Mouse (Mus musculus): ENCODE results near the gene Tgfbr3l. TPM values are rescaled to one million over a fixed set of nuclear protein-coding genes. Genes with fewer than 3 reads are reported as not detected.

The Tgfbr3l gene
- polyA plus RNA-seq, 1 experiment, result 18.2 TPM

- TF ChIP-seq POLR2A (IDR thresholded peaks at IDR 0.05; ENCODE audit: control insufficient read depth, low read depth, low read length), result no peak
- 0 out of 2 replicates have a peak, but pooled peaks have one; percentile 3 for TF ChIP-seq CTCF (IDR thresholded peaks at IDR 0.05; ENCODE audit: control insufficient read depth, insufficient read depth, insufficient replicate concordance, low read depth, low read length)
- Histone ChIP-seq H3K27ac (ENCODE audit: control insufficient read depth, insufficient read depth, low read depth, low read length) (no peak overlapping the region), H3K4me1 (ENCODE audit: control insufficient read depth, insufficient read depth, low read length) (peaks cover 11% of the 10 kb centered on the region), H3K4me3 (ENCODE audit: control insufficient read depth, low read depth, low read length) (no peak overlapping the region; the same call in 1 of the 2 replicates), H3K27me3 (ENCODE audit: control insufficient read depth, insufficient read depth, low read length) (no peaks in the 10 kb centered on the region), H3K36me3 (ENCODE audit: control insufficient read depth, insufficient read depth, low read length) (no peaks in the 10 kb centered on the region)
Measured at GRCm38 (mm10) chr8:4226323-4226722, 21.7 kb upstream of the Tgfbr3l start.

GRCm38 (mm10) chr8:4226739-4227347 is 21.2 kb upstream of the Tgfbr3l start, which contains the start of gene Lrrc8e:
Gene Lrrc8e, plus strand, starts transcription at chr8:4226827.
- Histone ChIP-seq H3K4me1 (ENCODE audit: control insufficient read depth, insufficient read depth, low read length) (peaks cover 11% of the 10 kb centered on the region), H3K4me3 (ENCODE audit: control insufficient read depth, low read depth, low read length) (peak within 1 kb of the TSS; percentile 5; the same call in 1 of the 2 replicates), H3K27me3 (ENCODE audit: control insufficient read depth, insufficient read depth, low read length) (no peaks in the 10 kb centered on the region), H3K27ac (ENCODE audit: control insufficient read depth, insufficient read depth, low read depth, low read length) (no peak within 1 kb of the TSS), H3K36me3 (ENCODE audit: control insufficient read depth, insufficient read depth, low read length) (no peaks in the 10 kb centered on the region)
- TF ChIP-seq CTCF (IDR thresholded peaks at IDR 0.05; ENCODE audit: control insufficient read depth, insufficient read depth, insufficient replicate concordance, low read depth, low read length) (no peak), POLR2A (IDR thresholded peaks at IDR 0.05; ENCODE audit: control insufficient read depth, low read depth, low read length) (no peak)

- H3K27ac ChIP-seq (ENCODE audit: control insufficient read depth, insufficient read depth, low read depth, low read length), result no peak overlapping the region
- no peak for TF ChIP-seq POLR2A (IDR thresholded peaks at IDR 0.05; ENCODE audit: control insufficient read depth, low read depth, low read length)
- TF ChIP-seq CTCF (IDR thresholded peaks at IDR 0.05; ENCODE audit: control insufficient read depth, insufficient read depth, insufficient replicate concordance, low read depth, low read length), result no peak
Measured at GRCm38 (mm10) chr8:4227919-4228318, 20.1 kb upstream of the Tgfbr3l start.

GRCm38 (mm10) chr8:4229784-4230183 is 18.2 kb upstream of the Tgfbr3l start:
- H3K27ac ChIP-seq (ENCODE audit: control insufficient read depth, insufficient read depth, low read depth, low read length), result no peak overlapping the region
- H3K4me3 ChIP-seq (ENCODE audit: control insufficient read depth, low read depth, low read length), result no peak overlapping the region
- H3K4me1 ChIP-seq (ENCODE audit: control insufficient read depth, insufficient read depth, low read length), result peaks cover 11% of the 10 kb centered on the region
- no peaks in the 10 kb centered on the region for H3K27me3 ChIP-seq (ENCODE audit: control insufficient read depth, insufficient read depth, low read length)
- no peak for TF ChIP-seq POLR2A (IDR thresholded peaks at IDR 0.05; ENCODE audit: control insufficient read depth, low read depth, low read length)
- TF ChIP-seq CTCF (IDR thresholded peaks at IDR 0.05; ENCODE audit: control insufficient read depth, insufficient read depth, insufficient replicate concordance, low read depth, low read length), result no peak
- H3K36me3 ChIP-seq (ENCODE audit: control insufficient read depth, insufficient read depth, low read length), result no peaks in the 10 kb centered on the region

More at GRCm38 (mm10) chr8:4227919-4228318, 20.1 kb upstream of the Tgfbr3l start:
- peaks cover 11% of the 10 kb centered on the region for H3K4me1 ChIP-seq (ENCODE audit: control insufficient read depth, insufficient read depth, low read length)
- H3K27me3 ChIP-seq (ENCODE audit: control insufficient read depth, insufficient read depth, low read length), result no peaks in the 10 kb centered on the region
- H3K4me3 ChIP-seq (ENCODE audit: control insufficient read depth, low read depth, low read length), result no peak overlapping the region
- no peaks in the 10 kb centered on the region for H3K36me3 ChIP-seq (ENCODE audit: control insufficient read depth, insufficient read depth, low read length)

- peaks cover 11% of the 10 kb centered on the region for H3K4me1 ChIP-seq (ENCODE audit: control insufficient read depth, insufficient read depth, low read length)
- TF ChIP-seq CTCF (IDR thresholded peaks at IDR 0.05; ENCODE audit: control insufficient read depth, insufficient read depth, insufficient replicate concordance, low read depth, low read length), result no peak
- no peak overlapping the region for H3K27ac ChIP-seq (ENCODE audit: control insufficient read depth, insufficient read depth, low read depth, low read length)
- H3K36me3 ChIP-seq (ENCODE audit: control insufficient read depth, insufficient read depth, low read length), result no peaks in the 10 kb centered on the region
- H3K27me3 ChIP-seq (ENCODE audit: control insufficient read depth, insufficient read depth, low read length), result no peaks in the 10 kb centered on the region
- no peak overlapping the region for H3K4me3 ChIP-seq (ENCODE audit: control insufficient read depth, low read depth, low read length)
Measured at GRCm38 (mm10) chr8:4230612-4231351, 17.2 kb upstream of the Tgfbr3l start.

GRCm38 (mm10) chr8:4237814-4238433 is 10.1 kb upstream of the Tgfbr3l start:
- TF ChIP-seq POLR2A (IDR thresholded peaks at IDR 0.05; ENCODE audit: control insufficient read depth, low read depth, low read length) (no peak), CTCF (IDR thresholded peaks at IDR 0.05; ENCODE audit: control insufficient read depth, insufficient read depth, insufficient replicate concordance, low read depth, low read length) (no peak)
- Histone ChIP-seq H3K4me3 (ENCODE audit: control insufficient read depth, low read depth, low read length) (peak overlapping the region; percentile 96), H3K27ac (ENCODE audit: control insufficient read depth, insufficient read depth, low read depth, low read length) (peak overlapping the region; percentile 95)

More at GRCm38 (mm10) chr8:4237814-4238433, 10.1 kb upstream of the Tgfbr3l start:
- Histone ChIP-seq H3K4me1 (ENCODE audit: control insufficient read depth, insufficient read depth, low read length) (peaks cover 3% of the 10 kb centered on the region; the same call in 1 of the 2 replicates), H3K27me3 (ENCODE audit: control insufficient read depth, insufficient read depth, low read length) (no peaks in the 10 kb centered on the region), H3K36me3 (ENCODE audit: control insufficient read depth, insufficient read depth, low read length) (no peaks in the 10 kb centered on the region)

All from testis, adult 2 months (tissue).